Mouse (Mus musculus): ENCODE measurements around the gene Catsperd. TPM values are rescaled to one million over a fixed set of nuclear protein-coding genes. Genes with fewer than 3 reads are reported as not detected.

Gene Catsperd
- polyA plus RNA-seq, 1 experiment from 2014 or later, result 1.7 TPM

GRCm38 (mm10) chr17:56700451-56700850 is 72.5 kb downstream of the Catsperd start:
- no peak for ATAC-seq (ENCODE audit: low FRiP score, low read depth)
- H3K9me3 ChIP-seq, result no peaks in the 10 kb centered on the region
- no peaks in the 10 kb centered on the region for H3K4me1 ChIP-seq (replicated peaks)
- no peaks in the 10 kb centered on the region for H3K27me3 ChIP-seq
- 87% methylated on average over 2 of the region's 2 CpGs for WGBS
- H3K9ac ChIP-seq, result no peak overlapping the region
- no peak overlapping the region for H3K4me3 ChIP-seq
- H3K36me3 ChIP-seq, result peaks cover 74% of the 10 kb centered on the region
- H3K4me2 ChIP-seq, result no peak overlapping the region
- no peak overlapping the region for H3K27ac ChIP-seq (replicated peaks)

GRCm38 (mm10) chr17:56703038-56703437 is 75.1 kb downstream of the Catsperd start:
- H3K9ac ChIP-seq, result no peak overlapping the region
- ATAC-seq (ENCODE audit: low FRiP score, low read depth), result no peak
- peaks cover 86% of the 10 kb centered on the region for H3K36me3 ChIP-seq
- no peaks in the 10 kb centered on the region for H3K9me3 ChIP-seq
- H3K4me2 ChIP-seq, result no peak overlapping the region
- H3K27ac ChIP-seq (replicated peaks), result no peak overlapping the region
- no peaks in the 10 kb centered on the region for H3K27me3 ChIP-seq
- no peak overlapping the region for H3K4me3 ChIP-seq
- 89% methylated on average over 4 of the region's 4 CpGs for WGBS
- H3K4me1 ChIP-seq (replicated peaks), result no peaks in the 10 kb centered on the region

GRCm38 (mm10) chr17:56706515-56706914 is 78.6 kb downstream of the Catsperd start:
- Histone ChIP-seq H3K9me3 (no peaks in the 10 kb centered on the region), H3K4me2 (no peak overlapping the region), H3K27ac (replicated peaks) (no peak overlapping the region), H3K4me1 (replicated peaks) (no peaks in the 10 kb centered on the region), H3K4me3 (no peak overlapping the region), H3K9ac (no peak overlapping the region), H3K36me3 (peaks cover 96% of the 10 kb centered on the region), H3K27me3 (no peaks in the 10 kb centered on the region)
- WGBS, result 97% methylated on average over 1 of the region's 1 CpGs
- no peak for ATAC-seq (ENCODE audit: low FRiP score, low read depth)

- no peaks in the 10 kb centered on the region for H3K27me3 ChIP-seq
- H3K27ac ChIP-seq (replicated peaks), result no peak overlapping the region
- H3K4me3 ChIP-seq, result no peak overlapping the region
- 70% methylated on average over 4 of the region's 4 CpGs for WGBS
- no peak overlapping the region for H3K9ac ChIP-seq
- no peaks in the 10 kb centered on the region for H3K4me1 ChIP-seq (replicated peaks)
- ATAC-seq (ENCODE audit: low FRiP score, low read depth), result no peak
- no peak overlapping the region for H3K4me2 ChIP-seq
- no peaks in the 10 kb centered on the region for H3K9me3 ChIP-seq
- H3K36me3 ChIP-seq, result peaks cover 83% of the 10 kb centered on the region
Measured at GRCm38 (mm10) chr17:56708692-56709091, 80.7 kb downstream of the Catsperd start.

- no peaks in the 10 kb centered on the region for H3K4me1 ChIP-seq (replicated peaks)
- no peak for ATAC-seq (ENCODE audit: low FRiP score, low read depth)
- peaks cover 74% of the 10 kb centered on the region for H3K36me3 ChIP-seq
- H3K9ac ChIP-seq, result no peak overlapping the region
- H3K27ac ChIP-seq (replicated peaks), result no peak overlapping the region
- no peaks in the 10 kb centered on the region for H3K9me3 ChIP-seq
- no peaks in the 10 kb centered on the region for H3K27me3 ChIP-seq
- 92% methylated on average over 3 of the region's 3 CpGs for WGBS
- no peak overlapping the region for H3K4me3 ChIP-seq
- no peak overlapping the region for H3K4me2 ChIP-seq
Measured at GRCm38 (mm10) chr17:56709708-56710107, 81.8 kb downstream of the Catsperd start.

Other genes starting within 250 kb of the Catsperd start
- gene Ptprs, start 151.7 kb upstream of the Catsperd start, polyA plus RNA-seq (2015; fragmentation: Nextera tagmentation; extraction: Ambion mirVana), result 277 and 302 TPM in 2 replicates
- gene Znrf4, start 115.7 kb upstream of the Catsperd start, polyA plus RNA-seq (2015; fragmentation: Nextera tagmentation; extraction: Ambion mirVana), result 0.17 TPM in 1 of 2 replicates, not detected in the other
- 0.46 and 1.3 TPM in 2 replicates for gene Gm20219, start 73.8 kb upstream of the Catsperd start, polyA plus RNA-seq (2015; fragmentation: Nextera tagmentation; extraction: Ambion mirVana)
- gene Safb2, start 43.6 kb upstream of the Catsperd start, polyA plus RNA-seq (2015; fragmentation: Nextera tagmentation; extraction: Ambion mirVana), result 71.4 and 81.2 TPM in 2 replicates
- 105 and 116 TPM in 2 replicates for gene Safb, start 43.3 kb upstream of the Catsperd start, polyA plus RNA-seq (2015; fragmentation: Nextera tagmentation; extraction: Ambion mirVana)
- 180 and 193 TPM in 2 replicates for gene 2410015M20Rik, start 18.4 kb upstream of the Catsperd start, polyA plus RNA-seq (2015; fragmentation: Nextera tagmentation; extraction: Ambion mirVana)
- 939 and 1,057 TPM in 2 replicates for gene Rpl36, start 14.7 kb upstream of the Catsperd start, polyA plus RNA-seq (2015; fragmentation: Nextera tagmentation; extraction: Ambion mirVana)
- gene Lonp1, start 1.3 kb upstream of the Catsperd start, polyA plus RNA-seq (2015; fragmentation: Nextera tagmentation; extraction: Ambion mirVana), result 44.2 and 49.2 TPM in 2 replicates
- gene Ranbp3, start 45.2 kb downstream of the Catsperd start, polyA plus RNA-seq (2015; fragmentation: Nextera tagmentation; extraction: Ambion mirVana), result 103 and 107 TPM in 2 replicates
- gene Ndufa11, start 89.6 kb downstream of the Catsperd start, polyA plus RNA-seq (2015; fragmentation: Nextera tagmentation; extraction: Ambion mirVana), result 579 and 588 TPM in 2 replicates
- gene Vmac, start 89.9 kb downstream of the Catsperd start, polyA plus RNA-seq (2015; fragmentation: Nextera tagmentation; extraction: Ambion mirVana), result 15.2 and 16.7 TPM in 2 replicates
- 2.5 and 2.6 TPM in 2 replicates for gene Nrtn, start 129.4 kb downstream of the Catsperd start, polyA plus RNA-seq (2015; fragmentation: Nextera tagmentation; extraction: Ambion mirVana)
- 89.7 and 96.9 TPM in 2 replicates for gene Dus3l, start 136.6 kb downstream of the Catsperd start, polyA plus RNA-seq (2015; fragmentation: Nextera tagmentation; extraction: Ambion mirVana)
- gene Prr22, start 142.1 kb downstream of the Catsperd start, polyA plus RNA-seq (2015; fragmentation: Nextera tagmentation; extraction: Ambion mirVana), result 0.54 and 1.0 TPM in 2 replicates
- 4.8 and 6.7 TPM in 2 replicates for gene Rfx2, start 202.9 kb downstream of the Catsperd start, polyA plus RNA-seq (2015; fragmentation: Nextera tagmentation; extraction: Ambion mirVana)
- gene Acsbg2, start 246.3 kb downstream of the Catsperd start, polyA plus RNA-seq (2015; fragmentation: Nextera tagmentation; extraction: Ambion mirVana), result not detected in 2 replicates
- gene 1700061G19Rik, start 247.3 kb downstream of the Catsperd start, polyA plus RNA-seq (2015; fragmentation: Nextera tagmentation; extraction: Ambion mirVana), result 0.43 and 0.61 TPM in 2 replicates